ENCODE assay signal across 8 mouse cellular contexts in genomic region chr6:114875018-114875558, GRCm38 (mm10).
DNase-seq lines count a peak whose midpoint lies in the region; ATAC-seq lines count a peak whose summit lies in the region.

No protein-coding gene starts in this region.

- ATAC-seq in inflammation-experienced regulatory T-cells, adult 6 months = peak; percentile 79
- ATAC-seq in megakaryocyte progenitor cell, adult 5-6 weeks (replicated peaks; ENCODE audit: poor library complexity) = peak; percentile 77

- intact Hi-C loops in gastrocnemius, postnatal 14 days (cut with DNase I; ENCODE audit: low total_unique reads) = no loop called here
- intact Hi-C loops in left cerebral cortex, postnatal 10 days (cut with DNase I) = loop anchor here (5.0 kb wide), 1 partner anchor 42 kb away; no protein-coding TSS in a partner anchor

- peak; percentile 84 to 92 for DNase-seq in adrenal gland, adult 18-20 months (ENCODE audit: low spot score in 2 of 2)
- peak; percentile 95 for DNase-seq in embryo, embryonic 10.5 days (ENCODE audit: low spot score)
- DNase-seq in gastrocnemius, postnatal 14 days = peak; percentile 96
- peak; percentile 85 to 96 for DNase-seq in left cerebral cortex, postnatal 10 days (ENCODE audit: extremely low spot score in 1 of 2, low spot score in 2 of 2)
- peak; percentile 90 for DNase-seq in right cerebral cortex, postnatal 14 days
- DNase-seq in urinary bladder, postnatal 25 days (ENCODE audit: low spot score) = peak; percentile 89

Comparison
In these comparisons a context has a peak if more than half of its experiments do, and no peak if none do; other contexts are left out.
1. Peak in every context shown above with its lines: DNase-seq and ATAC-seq.